Mouse (Mus musculus) forebrain, embryonic 15.5 days (tissue): ENCODE results near the gene Zfp148. TPM values are rescaled to one million over a fixed set of nuclear protein-coding genes. Genes with fewer than 3 reads are reported as not detected.
"Not testable (repeated sequence)": the region's sequence is repeated elsewhere in the genome, so short reads cannot be mapped to it uniquely, and the experiment has no call there.

Source experiments
- ATAC-seq: fragments of 200-750 bp; cut with Nextera tagmentation; replicated peaks from 2 replicates; pipeline ENCODE4 v1.8.0; 2017; ENCODE audit warnings: mild to moderate bottlenecking, moderate TSS enrichment, moderate library complexity
- H3K27ac ChIP-seq: fragments of 300-500 bp; sonication (generic); replicated peaks from 2 replicates; pipeline ENCODE4 v1.5.1; 2015; ENCODE audit warnings: mild to moderate bottlenecking, inconsistent platforms
- H3K27me3 ChIP-seq: fragments of 300-500 bp; sonication (generic); 2 replicates; pipeline ENCODE4 v1.6.1; 2015; ENCODE audit warnings: inconsistent platforms
- H3K36me3 ChIP-seq: fragments of 300-500 bp; sonication (generic); 2 replicates; pipeline ENCODE4 v1.6.1; 2015; ENCODE audit warnings: mild to moderate bottlenecking, inconsistent platforms
- H3K4me1 ChIP-seq: fragments of 300-500 bp; sonication (generic); 2 replicates; pipeline ENCODE4 v1.6.1; 2015; ENCODE audit warnings: inconsistent platforms
- H3K4me2 ChIP-seq: fragments of 300-500 bp; sonication (generic); replicated peaks from 2 replicates; pipeline ENCODE4 v1.6.1; 2015; ENCODE audit warnings: mild to moderate bottlenecking, inconsistent platforms
- H3K4me3 ChIP-seq: fragments of 300-500 bp; sonication (generic); 2 replicates; pipeline ENCODE4 v1.5.1; 2015; ENCODE audit warnings: mild to moderate bottlenecking, inconsistent platforms
- H3K9ac ChIP-seq: fragments of 300-500 bp; sonication (generic); replicated peaks from 2 replicates; pipeline ENCODE4 v1.6.1; 2015; ENCODE audit warnings: mild to moderate bottlenecking, inconsistent platforms
- H3K9me3 ChIP-seq: fragments of 300-500 bp; sonication (generic); 2 replicates; pipeline ENCODE4 v1.6.1; 2016; ENCODE audit warnings: inconsistent platforms
- WGBS: fragments of 180-500 bp; shearing (Covaris S2); methylation state at CpG from one replicate; pipeline ENCODE4 v1.1.7; 2015; ENCODE audit warnings: mixed read lengths; 5-methylcytosine and 5-hydroxymethylcytosine counted together
- polyA plus RNA-seq: library from polyadenylated mRNA; unstranded; fragments of >200 nt; fragmentation: Nextera tagmentation; extraction: Ambion mirVana; gene quantifications from 2 replicates; pipeline ENCODE4 v1.2.1, GENCODE M21; 2015

Gene Zfp148
- 68.6 and 77.3 TPM in 2 replicates for polyA plus RNA-seq

GRCm38 (mm10) chr16:33379944-33380881 is at the start of gene Zfp148:
TSS of gene Zfp148 (plus strand) at chr16:33380836.
- H3K9ac ChIP-seq, result peak within 1 kb of the TSS; percentile 93
- H3K4me2 ChIP-seq, result peak within 1 kb of the TSS; percentile 70
- WGBS, result 4% methylated on average over 50 of the region's 50 CpGs

DNA sequence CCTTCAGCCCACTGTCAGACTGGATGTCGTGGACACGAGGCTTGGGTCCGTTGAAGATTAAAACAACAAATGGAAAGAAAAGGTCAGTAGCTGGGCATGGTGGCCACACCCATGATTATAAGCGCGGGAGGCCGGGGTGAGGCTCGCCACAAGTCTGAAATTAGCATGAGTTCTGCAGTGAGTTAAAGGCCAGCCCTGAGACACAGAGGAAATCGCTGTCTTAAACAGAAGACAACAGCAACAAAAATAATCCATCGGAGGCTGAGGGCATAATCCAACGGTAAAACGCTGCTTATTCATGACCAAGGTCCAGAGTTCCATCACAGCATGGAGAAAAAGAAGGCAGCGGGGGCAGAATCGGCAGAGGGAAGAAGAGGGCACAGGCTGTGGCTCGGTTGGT is 47.6 kb upstream of the Zfp148 start:
- WGBS, result 86% methylated on average over 14 of the region's 14 CpGs
- no peak for ATAC-seq

More at GRCm38 (mm10) chr16:33379944-33380881, at the start of gene Zfp148:
- H3K27me3 ChIP-seq, H3K9me3 ChIP-seq, H3K36me3 ChIP-seq: not testable (repeated sequence)
- peak; percentile 91 for ATAC-seq
- peaks cover 31% of the 10 kb centered on the region for H3K4me1 ChIP-seq
- peak within 1 kb of the TSS; percentile 97 for H3K27ac ChIP-seq
- peak within 1 kb of the TSS; percentile 84 for H3K4me3 ChIP-seq

DNA sequence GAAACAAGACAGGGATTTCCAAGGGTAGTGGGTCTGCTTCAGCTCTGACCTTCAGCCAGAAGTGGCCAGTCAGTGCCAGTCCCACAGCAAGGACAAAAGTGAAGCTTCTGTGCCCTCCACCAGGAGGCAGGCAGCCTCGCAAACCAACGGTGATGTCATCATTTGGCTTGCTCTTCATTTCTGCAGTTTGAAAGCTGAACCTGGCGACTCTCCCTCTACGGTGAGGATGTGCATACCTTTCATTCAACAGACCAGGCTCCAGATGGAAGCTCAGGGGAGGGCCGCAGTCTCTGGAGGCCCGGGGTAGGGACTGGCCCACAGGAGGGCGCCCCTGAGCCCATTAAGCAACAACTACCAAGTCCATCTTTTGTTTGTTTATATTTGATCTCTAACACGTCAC is 43.5 kb upstream of the Zfp148 start:
- H3K27ac ChIP-seq, result no peak overlapping the region
- H3K9me3 ChIP-seq, result no peaks in the 10 kb centered on the region
- 0 out of 2 replicates have a peak, but pooled peaks cover 4% of the 10 kb centered on the region for H3K4me1 ChIP-seq
- H3K4me3 ChIP-seq, result no peak overlapping the region
- no peaks in the 10 kb centered on the region for H3K36me3 ChIP-seq
- H3K27me3 ChIP-seq, result no peaks in the 10 kb centered on the region
- WGBS, result 11% methylated on average over 8 of the region's 8 CpGs
- ATAC-seq, result peak; percentile 61; the same call in 1 of the 2 replicates
- H3K9ac ChIP-seq, result no peak overlapping the region
- H3K4me2 ChIP-seq, result 0 out of 2 replicates have a peak overlapping the region, but pooled peaks have one; percentile 10

More for the DNA sequence above, 47.6 kb upstream of the Zfp148 start:
- Histone ChIP-seq H3K36me3 (no peaks in the 10 kb centered on the region), H3K9me3 (no peaks in the 10 kb centered on the region), H3K27ac (no peak overlapping the region), H3K4me3 (no peak overlapping the region), H3K4me2 (no peak overlapping the region), H3K4me1 (0 out of 2 replicates have a peak, but pooled peaks cover 4% of the 10 kb centered on the region), H3K9ac (no peak overlapping the region), H3K27me3 (no peaks in the 10 kb centered on the region)

DNA sequence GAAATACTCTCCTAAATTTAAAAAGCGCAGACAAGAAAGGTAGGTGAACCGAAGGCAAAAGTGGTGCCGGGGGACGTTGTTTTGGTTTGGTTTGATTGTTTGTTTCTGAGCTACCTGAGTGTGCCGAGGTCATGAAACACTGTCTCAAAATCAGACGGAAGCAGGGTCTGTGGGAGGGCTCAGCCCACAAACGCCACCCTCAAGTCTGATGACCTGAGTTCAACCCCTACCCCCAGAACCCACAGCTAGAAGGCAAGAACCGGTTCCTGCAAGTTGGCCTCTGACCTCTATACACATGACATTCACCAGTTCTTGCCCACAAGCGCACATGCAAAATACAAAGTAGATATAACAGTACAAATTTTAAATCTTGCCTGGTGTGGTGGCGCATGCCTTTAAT is 43.0 kb upstream of the Zfp148 start:
- no peak overlapping the region for H3K4me2 ChIP-seq
- WGBS, result 91% methylated on average over 10 of the region's 10 CpGs
- H3K36me3 ChIP-seq, result no peaks in the 10 kb centered on the region
- H3K27ac ChIP-seq, result no peak overlapping the region
- H3K9ac ChIP-seq, result no peak overlapping the region
- no peak for ATAC-seq
- no peaks in the 10 kb centered on the region for H3K27me3 ChIP-seq
- H3K4me1 ChIP-seq, result 0 out of 2 replicates have a peak, but pooled peaks cover 4% of the 10 kb centered on the region
- H3K4me3 ChIP-seq, result no peak overlapping the region
- H3K9me3 ChIP-seq, result no peaks in the 10 kb centered on the region

GRCm38 (mm10) chr16:33338492-33338891 is 42.1 kb upstream of the Zfp148 start:
- WGBS, result 80% methylated on average over 4 of the region's 4 CpGs

DNA sequence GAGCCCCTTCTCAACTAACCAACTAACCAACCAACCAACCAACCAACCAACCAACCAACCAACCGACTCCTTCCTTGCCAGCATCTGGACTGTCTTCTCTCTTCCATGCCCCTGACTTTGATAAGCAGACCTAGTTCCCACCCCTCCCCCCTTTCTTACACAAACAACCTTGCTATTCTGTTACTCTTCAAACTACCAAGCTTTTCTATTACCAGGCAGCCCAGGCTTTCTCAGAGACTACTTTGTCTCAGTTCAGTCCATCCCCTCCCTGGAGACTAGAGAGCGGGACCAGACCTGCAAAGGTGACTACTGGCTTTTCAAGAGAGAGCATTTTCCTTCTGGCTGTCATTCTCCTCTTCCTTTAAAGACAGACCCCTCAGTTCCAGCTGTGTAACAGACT is 41.2 kb upstream of the Zfp148 start:
- no peaks in the 10 kb centered on the region for H3K36me3 ChIP-seq
- H3K4me2 ChIP-seq, result no peak overlapping the region
- H3K9ac ChIP-seq, result no peak overlapping the region
- H3K9me3 ChIP-seq, result no peaks in the 10 kb centered on the region
- WGBS, result 92% methylated on average over 2 of the region's 2 CpGs
- no peak overlapping the region for H3K27ac ChIP-seq
- H3K4me1 ChIP-seq, result peaks cover 7% of the 10 kb centered on the region; the same call in 1 of the 2 replicates
- H3K27me3 ChIP-seq, result no peaks in the 10 kb centered on the region
- no peak overlapping the region for H3K4me3 ChIP-seq
- ATAC-seq, result no peak

More at GRCm38 (mm10) chr16:33338492-33338891, 42.1 kb upstream of the Zfp148 start:
- ATAC-seq, result no peak
- Histone ChIP-seq H3K36me3 (no peaks in the 10 kb centered on the region), H3K4me3 (no peak overlapping the region), H3K4me1 (0 out of 2 replicates have a peak, but pooled peaks cover 4% of the 10 kb centered on the region), H3K27ac (no peak overlapping the region), H3K9ac (no peak overlapping the region), H3K27me3 (no peaks in the 10 kb centered on the region), H3K9me3 (no peaks in the 10 kb centered on the region), H3K4me2 (no peak overlapping the region)

DNA sequence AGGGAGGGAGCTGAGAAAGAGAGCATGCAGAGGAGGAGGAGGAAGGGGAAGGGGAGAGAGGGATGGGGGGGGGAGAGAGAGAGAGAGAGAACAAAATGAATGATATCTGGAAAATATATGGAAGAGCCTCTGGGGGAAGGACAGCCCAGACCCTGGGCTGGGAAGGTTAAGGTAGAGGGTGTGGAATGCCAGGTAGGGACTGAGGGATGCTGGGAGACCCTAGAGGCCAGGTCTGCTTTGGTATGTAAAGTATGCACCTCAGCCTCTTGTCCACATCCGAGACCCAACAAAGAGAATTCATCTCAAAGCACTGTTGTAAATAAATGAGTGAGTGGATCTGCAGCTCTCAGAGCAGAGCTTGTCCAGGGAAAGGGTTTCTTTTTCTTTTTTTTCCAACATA is 38.3 kb upstream of the Zfp148 start:
- 53% methylated on average over 1 of the region's 1 CpGs for WGBS
- no peaks in the 10 kb centered on the region for H3K36me3 ChIP-seq
- no peaks in the 10 kb centered on the region for H3K9me3 ChIP-seq
- ATAC-seq, result no peak
- no peak overlapping the region for H3K27ac ChIP-seq
- H3K4me3 ChIP-seq, result no peak overlapping the region
- no peak overlapping the region for H3K9ac ChIP-seq
- no peak overlapping the region for H3K4me2 ChIP-seq
- peaks cover 6% of the 10 kb centered on the region; the same call in 1 of the 2 replicates for H3K4me1 ChIP-seq
- H3K27me3 ChIP-seq, result no peaks in the 10 kb centered on the region

DNA sequence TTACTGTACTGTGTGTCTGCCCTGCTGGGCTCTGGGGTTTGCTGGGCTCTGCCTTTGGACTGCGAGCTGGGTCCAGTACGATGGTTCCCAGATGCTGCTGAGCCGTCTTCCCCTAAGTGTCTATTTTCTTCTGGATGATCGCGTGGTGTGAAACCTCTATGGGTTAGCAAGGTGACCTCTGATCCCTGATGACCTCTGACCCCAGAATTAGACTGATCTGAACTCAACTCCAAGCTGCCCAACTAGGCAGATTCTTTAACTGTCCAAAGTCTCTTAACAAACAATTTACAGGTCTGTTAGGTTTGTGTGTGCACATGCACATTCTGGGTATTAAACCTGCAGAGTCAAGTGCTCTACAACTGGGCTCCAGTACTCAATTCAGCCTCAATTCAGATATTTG is 37.5 kb upstream of the Zfp148 start:
- H3K4me1 ChIP-seq, result peaks cover 5% of the 10 kb centered on the region; the same call in 1 of the 2 replicates

DNA sequence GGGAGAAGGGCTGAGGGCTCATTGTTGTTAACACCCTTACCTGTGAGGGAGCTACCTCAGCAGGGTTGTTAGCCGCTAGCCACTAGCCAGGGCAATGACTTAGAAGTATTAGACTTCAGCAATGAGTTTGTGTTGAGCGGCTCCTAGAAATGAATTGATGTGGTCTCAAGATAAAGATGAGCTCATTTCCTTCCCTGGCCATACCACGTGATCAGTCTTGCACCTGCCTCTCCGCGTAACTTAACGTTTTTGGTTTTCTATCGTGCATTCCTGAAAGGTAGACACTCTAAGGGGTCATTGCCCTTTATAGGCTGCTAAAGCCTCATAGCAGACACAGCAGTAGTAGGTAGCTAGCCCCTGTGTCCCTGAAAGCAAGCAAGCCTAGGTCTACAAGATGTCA is 37.0 kb upstream of the Zfp148 start:
- H3K9me3 ChIP-seq, result no peaks in the 10 kb centered on the region
- peaks cover 5% of the 10 kb centered on the region; the same call in 1 of the 2 replicates for H3K4me1 ChIP-seq
- no peaks in the 10 kb centered on the region for H3K36me3 ChIP-seq
- no peak overlapping the region for H3K9ac ChIP-seq
- ATAC-seq, result no peak
- H3K27ac ChIP-seq, result no peak overlapping the region
- no peak overlapping the region for H3K4me2 ChIP-seq
- H3K4me3 ChIP-seq, result no peak overlapping the region
- H3K27me3 ChIP-seq, result no peaks in the 10 kb centered on the region
- WGBS, result 90% methylated on average over 7 of the region's 7 CpGs

More for the DNA sequence above, 37.5 kb upstream of the Zfp148 start:
- H3K4me3 ChIP-seq, result no peak overlapping the region
- no peaks in the 10 kb centered on the region for H3K36me3 ChIP-seq
- H3K27ac ChIP-seq, result no peak overlapping the region
- 77% methylated on average over 5 of the region's 5 CpGs for WGBS
- H3K4me2 ChIP-seq, result no peak overlapping the region
- H3K27me3 ChIP-seq, result no peaks in the 10 kb centered on the region
- no peaks in the 10 kb centered on the region for H3K9me3 ChIP-seq
- no peak for ATAC-seq
- no peak overlapping the region for H3K9ac ChIP-seq

GRCm38 (mm10) chr16:33344379-33344778 is 36.3 kb upstream of the Zfp148 start:
- Histone ChIP-seq H3K4me1 (peaks cover 5% of the 10 kb centered on the region; the same call in 1 of the 2 replicates), H3K27me3 (no peaks in the 10 kb centered on the region), H3K36me3 (no peaks in the 10 kb centered on the region), H3K27ac (no peak overlapping the region; the same call in 1 of the 2 replicates), H3K4me2 (no peak overlapping the region), H3K4me3 (no peak overlapping the region), H3K9me3 (no peaks in the 10 kb centered on the region), H3K9ac (no peak overlapping the region)
- peak; percentile 43 for ATAC-seq
- 44% methylated on average over 9 of the region's 9 CpGs for WGBS

DNA sequence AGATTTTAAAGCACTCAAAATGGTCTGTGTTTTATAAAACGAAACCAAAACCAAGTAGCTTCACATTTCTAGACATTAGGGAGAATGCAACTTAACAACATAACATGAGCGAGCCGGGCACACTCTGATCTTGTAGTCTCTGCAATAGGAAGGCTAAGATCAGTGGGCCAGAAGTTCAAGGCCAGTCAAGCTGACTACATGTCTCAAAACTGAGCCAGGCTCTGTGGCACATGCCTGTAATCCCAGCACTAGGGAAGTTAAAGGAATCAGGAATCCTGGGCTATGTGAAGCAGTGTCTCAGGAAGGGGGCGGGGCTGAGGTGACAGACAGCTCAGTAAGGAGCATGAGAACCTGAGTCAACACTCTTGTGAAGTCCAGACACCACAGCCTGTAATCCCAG is 35.8 kb upstream of the Zfp148 start:
- no peak overlapping the region for H3K4me2 ChIP-seq
- ATAC-seq, result no peak; the same call in 1 of the 2 replicates
- H3K27ac ChIP-seq, result no peak overlapping the region; the same call in 1 of the 2 replicates
- no peaks in the 10 kb centered on the region for H3K27me3 ChIP-seq
- no peak overlapping the region for H3K4me3 ChIP-seq
- WGBS, result 79% methylated on average over 4 of the region's 4 CpGs
- H3K36me3 ChIP-seq, result no peaks in the 10 kb centered on the region
- no peaks in the 10 kb centered on the region for H3K9me3 ChIP-seq
- peaks cover 5% of the 10 kb centered on the region; the same call in 1 of the 2 replicates for H3K4me1 ChIP-seq
- no peak overlapping the region for H3K9ac ChIP-seq

DNA sequence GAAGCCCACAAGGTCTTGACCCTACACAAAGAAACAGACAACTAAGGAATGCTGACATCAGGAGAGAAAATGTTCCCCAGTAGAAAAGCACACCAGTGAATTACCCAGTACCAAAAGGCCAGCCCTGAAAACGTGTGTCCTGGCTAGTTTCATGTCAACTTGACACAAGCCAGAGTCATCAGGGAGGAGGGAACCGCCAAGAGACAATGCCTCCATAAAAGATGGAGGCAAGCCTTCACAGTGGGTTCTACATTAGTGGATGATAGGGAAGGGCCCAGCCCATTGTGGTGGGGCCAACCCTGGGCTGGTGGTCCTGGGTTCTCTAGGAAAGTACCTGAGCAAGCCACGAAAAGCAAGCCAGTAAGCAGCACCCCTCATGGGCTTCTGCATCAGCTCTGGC is 34.3 kb upstream of the Zfp148 start:
- H3K9me3 ChIP-seq, result no peaks in the 10 kb centered on the region
- ATAC-seq, result no peak
- no peaks in the 10 kb centered on the region for H3K27me3 ChIP-seq
- 82% methylated on average over 3 of the region's 3 CpGs for WGBS
- H3K36me3 ChIP-seq, result no peaks in the 10 kb centered on the region
- peaks cover 5% of the 10 kb centered on the region; the same call in 1 of the 2 replicates for H3K4me1 ChIP-seq
- no peak overlapping the region for H3K27ac ChIP-seq
- no peak overlapping the region for H3K4me2 ChIP-seq
- no peak overlapping the region for H3K4me3 ChIP-seq
- H3K9ac ChIP-seq, result no peak overlapping the region
